Mouse (Mus musculus) C2C12 (cell line): Measurements from ENCODE around the gene Dennd6a. TPM values are rescaled to one million over a fixed set of nuclear protein-coding genes. Genes with fewer than 3 reads are reported as not detected.
A peak's percentile ranks its signal among the peaks of the same experiment; 100 is the strongest.

Experiments
- H3K27me3 ChIP-seq: one replicate; pipeline ENCODE4 v1.6.1; 2011; ENCODE audit not compliant: control insufficient read depth, insufficient read depth, insufficient read length
- H3K36me3 ChIP-seq: one replicate; pipeline ENCODE4 v1.6.1; 2011; ENCODE audit not compliant: control insufficient read depth, insufficient read depth
- H3K4me3 ChIP-seq: one replicate; pipeline ENCODE4 v1.5.1; 2011; ENCODE audit warnings: mild to moderate bottlenecking, control low read depth; ENCODE audit not compliant: poor library complexity, insufficient read depth, severe bottlenecking
- H3K79me2 ChIP-seq: one replicate; pipeline ENCODE4 v1.6.1; 2011; ENCODE audit not compliant: control insufficient read depth, insufficient read depth
- H3K79me3 ChIP-seq: one replicate; pipeline ENCODE4 v1.6.1; 2011; ENCODE audit warnings: low read depth, control low read depth
- H3ac ChIP-seq: one replicate; pipeline ENCODE3; 2011; ENCODE audit warnings: low read depth; ENCODE audit not compliant: control insufficient read depth, insufficient read length
- CEBPB ChIP-seq: IDR thresholded peaks from one replicate; pipeline ENCODE4 v1.6.1; 2011; ENCODE audit warnings: low read depth, mild to moderate bottlenecking, control low read depth, moderate library complexity
- CTCF ChIP-seq: IDR thresholded peaks from one replicate; pipeline ENCODE4 v1.5.1; 2011; ENCODE audit not compliant: control insufficient read depth, insufficient read depth, insufficient read length
- FOSL1 ChIP-seq: IDR thresholded peaks from one replicate; pipeline ENCODE4 v1.8.0; 2011; ENCODE audit warnings: mild to moderate bottlenecking, low read length; ENCODE audit not compliant: poor library complexity, insufficient read depth, severe bottlenecking
- MAX ChIP-seq: IDR thresholded peaks from one replicate; pipeline ENCODE4 v1.6.1; 2011; ENCODE audit warnings: mild to moderate bottlenecking, control low read depth
- MYOD1 ChIP-seq: IDR thresholded peaks from one replicate; pipeline ENCODE4 v1.6.1; 2011; ENCODE audit warnings: low read depth; ENCODE audit not compliant: control insufficient read depth, insufficient read length
- MYOG ChIP-seq: IDR thresholded peaks from one replicate; pipeline ENCODE4 v1.6.1; 2011; ENCODE audit not compliant: control insufficient read depth, insufficient read length; ENCODE audit errors: extremely low read depth
- USF1 ChIP-seq: IDR thresholded peaks from one replicate; pipeline ENCODE4 v1.6.1; 2011; ENCODE audit warnings: low read depth, mild to moderate bottlenecking, control low read depth, moderate library complexity
- polyA plus RNA-seq: library from polyadenylated mRNA; unstranded; fragments of >200 nt; fragmentation: generic; extraction: Trizol; gene quantifications from one replicate; pipeline ENCODE4 v1.2.1, GENCODE M21; 2012; ENCODE audit warnings: missing spikeins

Gene Dennd6a
- polyA plus RNA-seq, 1 experiment = 3.7 TPM

GRCm38 (mm10) chr14:26533267-26533666, 40.4 kb upstream of the Dennd6a start:
- TF ChIP-seq MYOD1 = no peak
- TF ChIP-seq MYOG = no peak
- TF ChIP-seq USF1 = no peak
- TF ChIP-seq MAX = no peak
- no peak for TF ChIP-seq FOSL1
- Histone ChIP-seq H3K79me2 (peaks cover 64% of the 10 kb centered on the region), H3K4me3 (peak overlapping the region; percentile 66), H3K27me3 (no peaks in the 10 kb centered on the region), H3ac (peak overlapping the region; percentile 79), H3K36me3 (peaks cover 30% of the 10 kb centered on the region), H3K79me3 (peaks cover 52% of the 10 kb centered on the region)

GRCm38 (mm10) chr14:26533821-26534756, 39.6 kb upstream of the Dennd6a start:
- H3K79me2 ChIP-seq = peaks cover 56% of the 10 kb centered on the region
- H3K36me3 ChIP-seq = peaks cover 23% of the 10 kb centered on the region
- no peaks in the 10 kb centered on the region for H3K27me3 ChIP-seq
- TF ChIP-seq CEBPB (no peak), MYOG (no peak), MAX (no peak), CTCF (no peak), USF1 (no peak), FOSL1 (no peak), MYOD1 (no peak)
- peaks cover 47% of the 10 kb centered on the region for H3K79me3 ChIP-seq
- H3ac ChIP-seq = peak overlapping the region; percentile 79
- H3K4me3 ChIP-seq = peak overlapping the region; percentile 66

- Histone ChIP-seq H3K36me3 (peaks cover 14% of the 10 kb centered on the region), H3K27me3 (no peaks in the 10 kb centered on the region), H3K4me3 (peak within 1 kb of the TSS; percentile 66), H3K79me3 (peaks cover 40% of the 10 kb centered on the region), H3K79me2 (peaks cover 48% of the 10 kb centered on the region), H3ac (peak within 1 kb of the TSS; percentile 79)
- TF ChIP-seq CEBPB (no peak), CTCF (no peak), MYOG (no peak), MYOD1 (no peak), FOSL1 (no peak), USF1 (peak; percentile 98), MAX (peak; percentile 60)
These were observed 38.7 kb upstream of the Dennd6a start, which contains the start of gene Slmap for GRCm38 (mm10) chr14:26534757-26535479. Slmap (minus strand) TSS chr14:26534931.

GRCm38 (mm10) chr14:26539241-26539640, 34.4 kb upstream of the Dennd6a start:
- Histone ChIP-seq H3K79me3 (no peaks in the 10 kb centered on the region), H3ac (no peak overlapping the region), H3K4me3 (no peak overlapping the region), H3K27me3 (no peaks in the 10 kb centered on the region), H3K79me2 (peaks cover 5% of the 10 kb centered on the region), H3K36me3 (no peaks in the 10 kb centered on the region)
- TF ChIP-seq MYOD1 (no peak), CEBPB (no peak), MYOG (no peak), CTCF (no peak), MAX (no peak), USF1 (no peak), FOSL1 (no peak)

- no peak overlapping the region for H3ac ChIP-seq
- TF ChIP-seq CEBPB = no peak
These were observed 33.1 kb upstream of the Dennd6a start for GRCm38 (mm10) chr14:26540577-26540976.

GRCm38 (mm10) chr14:26542136-26542535, 31.5 kb upstream of the Dennd6a start:
- H3ac ChIP-seq = no peak overlapping the region
- H3K79me2 ChIP-seq = no peaks in the 10 kb centered on the region
- no peaks in the 10 kb centered on the region for H3K79me3 ChIP-seq
- TF ChIP-seq CEBPB = no peak
- peak; percentile 11 for TF ChIP-seq MYOD1
- TF ChIP-seq CTCF = no peak
- H3K4me3 ChIP-seq = no peak overlapping the region
- no peaks in the 10 kb centered on the region for H3K36me3 ChIP-seq
- H3K27me3 ChIP-seq = no peaks in the 10 kb centered on the region

More at GRCm38 (mm10) chr14:26540577-26540976, 33.1 kb upstream of the Dennd6a start:
- Histone ChIP-seq H3K27me3 (no peaks in the 10 kb centered on the region), H3K4me3 (no peak overlapping the region), H3K36me3 (no peaks in the 10 kb centered on the region), H3K79me3 (no peaks in the 10 kb centered on the region), H3K79me2 (no peaks in the 10 kb centered on the region)
